Mouse (Mus musculus) MEL (cell line): Measurements from ENCODE around the gene Ppm1e. TPM values are rescaled to one million over a fixed set of nuclear protein-coding genes. Genes with fewer than 3 reads are reported as not detected.

ENCODE experiments used
- DNase-seq: peaks from one replicate; pipeline ENCODE4 v3.0.0; 2011; ENCODE audit warnings: low read depth, low spot score
- H3K27ac ChIP-seq: 2 replicates; pipeline ENCODE4 v1.5.1; 2012; ENCODE audit warnings: low read depth, mild to moderate bottlenecking, control low read depth, low read length, moderate library complexity; ENCODE audit not compliant: control insufficient read depth
- H3K27me3 ChIP-seq, 2 experiments: fragments of 150-350 bp in 1 of 2; sonication (generic) in 1 of 2; 2 replicates each; pipeline ENCODE4 v1.6.1; 2012; ENCODE audit warnings: low read length in 2 of 2, mild to moderate bottlenecking in 2 of 2, improper control_type of control experiment in 1 of 2, moderate library complexity in 1 of 2; ENCODE audit not compliant: insufficient read depth in 2 of 2, control insufficient read depth in 1 of 2
- H3K36me3 ChIP-seq, 2 experiments: 2 replicates each; pipeline ENCODE4 v1.6.1; 2012 to 2014; ENCODE audit warnings: low read length in 2 of 2, improper control_type of control experiment in 1 of 2, inconsistent platforms in 1 of 2, mild to moderate bottlenecking in 1 of 2; ENCODE audit not compliant: insufficient read depth in 2 of 2, control insufficient read depth in 1 of 2
- H3K4me1 ChIP-seq, 2 experiments: fragments of 150-350 bp in 1 of 2; sonication (generic) in 1 of 2; 2 replicates each; pipeline ENCODE4 v1.6.1; 2012; ENCODE audit warnings: low read length in 2 of 2, improper control_type of control experiment in 1 of 2, mild to moderate bottlenecking in 1 of 2; ENCODE audit not compliant: insufficient read depth in 2 of 2, control insufficient read depth in 1 of 2
- H3K4me3 ChIP-seq, 2 experiments: fragments of 150-350 bp in 1 of 2; sonication (generic) in 1 of 2; 2 replicates each; pipeline ENCODE4 v1.5.1; 2012; ENCODE audit warnings: low read depth in 2 of 2, low read length in 2 of 2, mild to moderate bottlenecking in 2 of 2, moderate library complexity in 2 of 2, control low read depth in 1 of 2, improper control_type of control experiment in 1 of 2; ENCODE audit not compliant: control insufficient read depth in 1 of 2, insufficient read depth in 1 of 2
- H3K79me2 ChIP-seq: 2 replicates; pipeline ENCODE4 v1.6.1; 2012; ENCODE audit warnings: mild to moderate bottlenecking, low read length, moderate library complexity; ENCODE audit not compliant: control insufficient read depth, poor library complexity, insufficient read depth
- H3K9ac ChIP-seq: 2 replicates; pipeline ENCODE4 v1.6.1; 2012; ENCODE audit warnings: low read depth, mild to moderate bottlenecking, control low read depth, low read length, moderate library complexity; ENCODE audit not compliant: control insufficient read depth, poor library complexity, severe bottlenecking
- H3K9me3 ChIP-seq: fragments of 150-350 bp; sonication (generic); replicated peaks from 2 replicates; pipeline ENCODE4 v1.6.1; 2012; ENCODE audit warnings: mild to moderate bottlenecking, low read length, improper control_type of control experiment, moderate library complexity; ENCODE audit not compliant: insufficient read depth
- BHLHE40 ChIP-seq: IDR thresholded peaks from 2 replicates; pipeline ENCODE4 v1.6.1; 2012; ENCODE audit warnings: low read depth, mild to moderate bottlenecking, inconsistent platforms, low read length, improper control_type of control experiment, borderline replicate concordance
- CHD1 ChIP-seq: IDR thresholded peaks from 2 replicates; pipeline ENCODE4 v1.6.1; 2012; ENCODE audit warnings: low read depth, mild to moderate bottlenecking, inconsistent platforms, low read length, improper control_type of control experiment
- CHD2 ChIP-seq: IDR thresholded peaks from 2 replicates; pipeline ENCODE4 v1.6.1; 2011; ENCODE audit warnings: low read length, improper control_type of control experiment
- CTCF ChIP-seq, 3 experiments: IDR thresholded peaks in 2 of 3; conservative IDR thresholded peaks in 1 of 3; 2 replicates each; pipeline ENCODE4 v1.5.1; 2011 to 2012; ENCODE audit warnings: low read length in 3 of 3, low read depth in 2 of 3, mild to moderate bottlenecking in 2 of 3, improper control_type of control experiment in 1 of 3, inconsistent platforms in 1 of 3, mixed read lengths in 1 of 3, moderate library complexity in 1 of 3; ENCODE audit not compliant: control insufficient read depth in 1 of 3, insufficient read depth in 1 of 3, poor library complexity in 1 of 3, severe bottlenecking in 1 of 3
- E2F4 ChIP-seq: IDR thresholded peaks from 2 replicates; pipeline ENCODE4 v1.6.1; 2011; ENCODE audit warnings: low read depth, low read length, improper control_type of control experiment, borderline replicate concordance
- ELF1 ChIP-seq: IDR thresholded peaks from 2 replicates; pipeline ENCODE4 v1.6.1; 2014; ENCODE audit warnings: low read depth, mild to moderate bottlenecking, inconsistent platforms, low read length, improper control_type of control experiment, moderate library complexity
- EP300 ChIP-seq, 2 experiments: IDR thresholded peaks; 2 replicates each; pipeline ENCODE4 v1.6.1; 2011; ENCODE audit warnings: improper control_type of control experiment in 2 of 2, low read length in 2 of 2, low read depth in 1 of 2, mild to moderate bottlenecking in 1 of 2
- ETS1 ChIP-seq: IDR thresholded peaks from 2 replicates; pipeline ENCODE4 v1.6.1; 2012; ENCODE audit warnings: low read depth, mild to moderate bottlenecking, inconsistent platforms, low read length, improper control_type of control experiment, moderate library complexity
- GABPA ChIP-seq: IDR thresholded peaks from 2 replicates; pipeline ENCODE4 v1.6.1; 2012; ENCODE audit warnings: low read depth, mild to moderate bottlenecking, inconsistent platforms, low read length, improper control_type of control experiment, moderate library complexity
- GATA1 ChIP-seq: IDR thresholded peaks from 2 replicates; pipeline ENCODE4 v1.6.1; 2011; ENCODE audit warnings: low read depth, low read length, improper control_type of control experiment
- HCFC1 ChIP-seq: IDR thresholded peaks from 2 replicates; pipeline ENCODE4 v1.6.1; 2012; ENCODE audit warnings: low read depth, mild to moderate bottlenecking, inconsistent platforms, low read length, improper control_type of control experiment, moderate library complexity
- JUND ChIP-seq: IDR thresholded peaks from 2 replicates; pipeline ENCODE4 v1.6.1; 2011; ENCODE audit warnings: low read depth, mild to moderate bottlenecking, improper control_type of control experiment, low read length
- KAT2A ChIP-seq: conservative IDR thresholded peaks from 2 replicates; pipeline ENCODE4 v1.6.1; 2012; ENCODE audit warnings: low read depth, low read length, improper control_type of control experiment, inconsistent platforms
- MAFK ChIP-seq: IDR thresholded peaks from 2 replicates; pipeline ENCODE4 v1.6.1; 2011; ENCODE audit warnings: low read depth, mild to moderate bottlenecking, low read length, improper control_type of control experiment, borderline replicate concordance
- MAX ChIP-seq: IDR thresholded peaks from 2 replicates; pipeline ENCODE4 v1.6.1; 2011; ENCODE audit warnings: low read length, improper control_type of control experiment
- MAZ ChIP-seq: IDR thresholded peaks from 2 replicates; pipeline ENCODE4 v1.6.1; 2012; ENCODE audit warnings: low read depth, mild to moderate bottlenecking, inconsistent platforms, low read length, improper control_type of control experiment
- MEF2A ChIP-seq: IDR thresholded peaks from 2 replicates; pipeline ENCODE4 v1.6.1; 2014; ENCODE audit warnings: low read depth, mild to moderate bottlenecking, inconsistent platforms, low read length, improper control_type of control experiment; ENCODE audit not compliant: poor library complexity, insufficient replicate concordance, severe bottlenecking; ENCODE audit errors: extremely low read depth
- MXI1 ChIP-seq: IDR thresholded peaks from 2 replicates; pipeline ENCODE4 v1.6.1; 2011; ENCODE audit warnings: mild to moderate bottlenecking, low read depth, low read length, improper control_type of control experiment
- MYB ChIP-seq: IDR thresholded peaks from 2 replicates; pipeline ENCODE4 v1.6.1; 2011; ENCODE audit warnings: mild to moderate bottlenecking, low read depth, low read length, improper control_type of control experiment
- MYC ChIP-seq: IDR thresholded peaks from 2 replicates; pipeline ENCODE4 v1.6.1; 2011; ENCODE audit warnings: low read depth, mild to moderate bottlenecking, low read length, improper control_type of control experiment, moderate library complexity
- NELFE ChIP-seq: IDR thresholded peaks from 2 replicates; pipeline ENCODE4 v1.6.1; 2011; ENCODE audit warnings: low read depth, low read length, improper control_type of control experiment
- NRF1 ChIP-seq: IDR thresholded peaks from 2 replicates; pipeline ENCODE4 v1.6.1; 2014; ENCODE audit warnings: low read depth, mild to moderate bottlenecking, inconsistent platforms, low read length, improper control_type of control experiment, moderate library complexity; ENCODE audit not compliant: poor library complexity, insufficient read depth, severe bottlenecking
- POLR2A ChIP-seq, 2 experiments: IDR thresholded peaks; 2 replicates each; pipeline ENCODE4 v1.6.1; 2011 to 2012; ENCODE audit warnings: low read length in 2 of 2, mild to moderate bottlenecking in 2 of 2, control low read depth in 1 of 2, improper control_type of control experiment in 1 of 2, low read depth in 1 of 2, moderate library complexity in 1 of 2; ENCODE audit not compliant: control insufficient read depth in 1 of 2, insufficient read depth in 1 of 2, poor library complexity in 1 of 2
- POLR2AphosphoS2 ChIP-seq: IDR thresholded peaks from 2 replicates; pipeline ENCODE4 v1.6.1; 2011; ENCODE audit warnings: low read length, improper control_type of control experiment
- POLR2AphosphoS5 ChIP-seq: IDR thresholded peaks from 2 replicates; pipeline ENCODE4 v1.6.1; 2012; ENCODE audit warnings: low read depth, borderline replicate concordance, mild to moderate bottlenecking, inconsistent platforms, low read length, moderate library complexity, mixed read lengths
- RAD21 ChIP-seq: IDR thresholded peaks from 2 replicates; pipeline ENCODE4 v1.6.1; 2011; ENCODE audit warnings: mild to moderate bottlenecking, low read depth, low read length, improper control_type of control experiment
- RCOR1 ChIP-seq: IDR thresholded peaks from 2 replicates; pipeline ENCODE4 v1.6.1; 2012; ENCODE audit warnings: low read depth, mild to moderate bottlenecking, inconsistent platforms, low read length, improper control_type of control experiment
- SIN3A ChIP-seq: IDR thresholded peaks from 2 replicates; pipeline ENCODE4 v1.6.1; 2012; ENCODE audit warnings: low read length, improper control_type of control experiment, inconsistent platforms
- SMC3 ChIP-seq: IDR thresholded peaks from 2 replicates; pipeline ENCODE4 v1.6.1; 2011; ENCODE audit warnings: low read depth, low read length, improper control_type of control experiment
- TBP ChIP-seq: IDR thresholded peaks from 2 replicates; pipeline ENCODE4 v1.8.0; 2011; ENCODE audit warnings: low read depth, low read length, improper control_type of control experiment
- TCF12 ChIP-seq: IDR thresholded peaks from 2 replicates; pipeline ENCODE4 v1.6.1; 2014; ENCODE audit warnings: low read depth, mild to moderate bottlenecking, inconsistent platforms, low read length, improper control_type of control experiment, moderate library complexity
- UBTF ChIP-seq: IDR thresholded peaks from 2 replicates; pipeline ENCODE4 v1.6.1; 2012; ENCODE audit warnings: low read depth, mild to moderate bottlenecking, inconsistent platforms, low read length, improper control_type of control experiment, moderate library complexity, borderline replicate concordance; ENCODE audit not compliant: insufficient read depth
- USF2 ChIP-seq, 2 experiments: IDR thresholded peaks; 2 replicates each; pipeline ENCODE4 v1.6.1; 2011 to 2012; ENCODE audit warnings: improper control_type of control experiment in 2 of 2, low read length in 2 of 2, borderline replicate concordance in 1 of 2, inconsistent platforms in 1 of 2, low read depth in 1 of 2, mild to moderate bottlenecking in 1 of 2; ENCODE audit not compliant: insufficient read depth in 1 of 2
- ZC3H11A ChIP-seq: IDR thresholded peaks from 2 replicates; pipeline ENCODE4 v1.6.1; 2012; ENCODE audit warnings: low read depth, mild to moderate bottlenecking, inconsistent platforms, low read length, improper control_type of control experiment
- ZKSCAN1 ChIP-seq: IDR thresholded peaks from 2 replicates; pipeline ENCODE4 v1.6.1; 2012; ENCODE audit warnings: low read depth, mild to moderate bottlenecking, inconsistent platforms, low read length, improper control_type of control experiment, moderate library complexity
- ZMIZ1 ChIP-seq: IDR thresholded peaks from 2 replicates; pipeline ENCODE4 v1.6.1; 2012; ENCODE audit warnings: low read depth, mild to moderate bottlenecking, inconsistent platforms, low read length, improper control_type of control experiment, moderate library complexity
- ZNF384 ChIP-seq: IDR thresholded peaks from 2 replicates; pipeline ENCODE4 v1.6.1; 2012; ENCODE audit warnings: low read depth, mild to moderate bottlenecking, inconsistent platforms, low read length, improper control_type of control experiment
- polyA plus RNA-seq, 2 experiments: library from polyadenylated mRNA; stranded (reverse) in 1 of 2; unstranded in 1 of 2; fragments of >175 nt in 1 of 2; fragments of >200 nt in 1 of 2; gene quantifications; 2 replicates each; pipeline versions ENCODE4 v1.2.1 to v1.2.4; 2012; ENCODE audit warnings: low replicate concordance in 2 of 2, low read depth in 1 of 2; ENCODE audit not compliant: insufficient read length in 2 of 2, insufficient read depth in 1 of 2, missing spikeins in 1 of 2
- total RNA-seq: library from RNA; depleted of rRNA; stranded (reverse); fragments of 300-350 nt; gene quantifications from 2 replicates; pipeline ENCODE4 v1.2.3, GENCODE M21; 2012

Gene Ppm1e
- total and polyA plus RNA-seq, 3 experiments = 1.3 to 2.8 TPM; not detected in 1

- no peaks in the 10 kb centered on the region for H3K79me2 ChIP-seq
- H3K4me3 ChIP-seq = peak overlapping the region; percentile 55 to 57
- peaks cover 2 to 14% of the 10 kb centered on the region in 2 experiments for H3K4me1 ChIP-seq
- H3K9ac ChIP-seq = peak overlapping the region; percentile 72
- no peaks in the 10 kb centered on the region for H3K9me3 ChIP-seq
- H3K27ac ChIP-seq = peak overlapping the region; percentile 89
- DNase-seq = peak; percentile 93
- H3K27me3 ChIP-seq = no peaks in the 10 kb centered on the region
- H3K36me3 ChIP-seq = peaks cover 0 to 9% of the 10 kb centered on the region in 2 experiments; a peak in 2 of 4 replicates
- TF ChIP-seq GATA1 (peak; percentile 91), ZMIZ1 (peak; percentile 88), POLR2AphosphoS2 (peak; percentile 80; the same call in 1 of the 2 replicates), MAZ (no peak), E2F4 (no peak), MYB (peak; percentile 50; the same call in 1 of the 2 replicates), JUND (no peak), POLR2AphosphoS5 (no peak), RAD21 (no peak; the same call in none of the 2 replicates), ETS1 (peak; percentile 66), TBP (peak; percentile 88), SMC3 (peak; percentile 31; the same call in 1 of the 2 replicates), POLR2A (IDR thresholded peaks at IDR 0.05; ENCODE audit: control insufficient read depth in 1 of 2, insufficient read depth in 1 of 2, low read depth in 1 of 2, low read length in 2 of 2, poor library complexity in 1 of 2) (peak; percentile 74 to 96; a peak in 3 of 4 replicates), CTCF (IDR thresholded peaks at IDR 0.05 in 2 of 3, conservative IDR thresholded peaks at IDR 0.05 in 1 of 3; ENCODE audit: control insufficient read depth in 1 of 3, insufficient read depth in 1 of 3, low read depth in 2 of 3, low read length in 3 of 3, poor library complexity in 1 of 3, severe bottlenecking in 1 of 3) (no peak), BHLHE40 (no peak), RCOR1 (peak; percentile 46; the same call in 1 of the 2 replicates), TCF12 (peak; percentile 77; the same call in 1 of the 2 replicates), ELF1 (peak; percentile 83), CHD1 (no peak), MAX (peak; percentile 57; the same call in 1 of the 2 replicates), CHD2 (no peak), ZNF384 (no peak), MXI1 (0 out of 2 replicates have a peak, but pooled peaks have one; percentile 43), GABPA (no peak), KAT2A (no peak), MYC (no peak), NELFE (peak; percentile 87), UBTF (no peak), MAFK (no peak), USF2 (IDR thresholded peaks at IDR 0.05; ENCODE audit: borderline replicate concordance in 1 of 2, insufficient read depth in 1 of 2, low read depth in 1 of 2, low read length in 2 of 2) (no peak), SIN3A (peak; percentile 82), NRF1 (no peak), MEF2A (no peak), HCFC1 (peak; percentile 66; the same call in 1 of the 2 replicates), EP300 (IDR thresholded peaks at IDR 0.05; ENCODE audit: low read depth in 1 of 2, low read length in 2 of 2) (peak; percentile 77 to 85), ZKSCAN1 (no peak), ZC3H11A (no peak)
Measured at GRCm38 (mm10) chr11:87259792-87260191, 99.0 kb downstream of the Ppm1e start.
